Mouse (Mus musculus) CH12.LX (cell line): ENCODE results near the gene Rtbdn. TPM values are rescaled to one million over a fixed set of nuclear protein-coding genes. Genes with fewer than 3 reads are reported as not detected.

Source experiments
- DNase-seq: peaks from one replicate; pipeline ENCODE4 v3.0.0-alpha.2; 2013; ENCODE audit errors: extremely low read depth
- H3K27ac ChIP-seq: 2 replicates; pipeline ENCODE4 v1.5.1; 2012; ENCODE audit warnings: low read depth, mild to moderate bottlenecking, control low read depth, moderate library complexity; ENCODE audit not compliant: insufficient read depth
- H3K27me3 ChIP-seq: replicated peaks from 2 replicates; pipeline ENCODE3; 2012; ENCODE audit warnings: inconsistent platforms
- H3K36me3 ChIP-seq, 2 experiments: replicated peaks in 1 of 2; 2 replicates each; pipeline versions ENCODE3 to v1.6.1; 2012; ENCODE audit warnings: inconsistent platforms in 1 of 2, low read length in 1 of 2, mild to moderate bottlenecking in 1 of 2, mixed read lengths in 1 of 2, moderate library complexity in 1 of 2; ENCODE audit not compliant: control insufficient read depth in 1 of 2, insufficient read depth in 1 of 2
- H3K4me1 ChIP-seq, 2 experiments: 2 replicates each; pipeline ENCODE4 v1.6.1; 2012; ENCODE audit warnings: inconsistent platforms in 1 of 2, moderate library complexity in 1 of 2; ENCODE audit not compliant: insufficient read depth in 2 of 2, control insufficient read depth in 1 of 2
- H3K4me2 ChIP-seq: 2 replicates; pipeline ENCODE4 v1.6.1; 2012; ENCODE audit warnings: low read depth, mild to moderate bottlenecking, control low read depth; ENCODE audit not compliant: poor library complexity, insufficient read depth, severe bottlenecking
- H3K4me3 ChIP-seq, 3 experiments: fragments of 150-350 bp in 1 of 3; sonication (generic) in 1 of 3; replicated peaks in 1 of 3; 2 replicates each; pipeline versions ENCODE3 to v1.5.1; 2011 to 2012; ENCODE audit warnings: low read depth in 2 of 3, low read length in 2 of 3, mild to moderate bottlenecking in 2 of 3, moderate library complexity in 2 of 3, control low read depth in 1 of 3, improper control_type of control experiment in 1 of 3, inconsistent platforms in 1 of 3, mixed read lengths in 1 of 3; ENCODE audit not compliant: poor library complexity in 1 of 3
- H3K79me2 ChIP-seq: replicated peaks from 2 replicates; pipeline ENCODE4 v1.6.1; 2012; ENCODE audit warnings: mild to moderate bottlenecking, moderate library complexity; ENCODE audit not compliant: control insufficient read depth, poor library complexity, insufficient read depth, severe bottlenecking; ENCODE audit errors: extremely low read depth
- H3K9ac ChIP-seq: 2 replicates; pipeline ENCODE4 v1.6.1; 2012; ENCODE audit warnings: low read depth, mild to moderate bottlenecking, control low read depth, moderate library complexity; ENCODE audit not compliant: insufficient read depth
- H3K9me3 ChIP-seq: replicated peaks from 2 replicates; pipeline ENCODE3; 2012; ENCODE audit warnings: low read length, inconsistent platforms, mixed read lengths
- CHD1 ChIP-seq: IDR thresholded peaks from 2 replicates; pipeline ENCODE4 v1.6.1; 2012; ENCODE audit warnings: low read depth, low read length, improper control_type of control experiment, inconsistent platforms
- CHD2 ChIP-seq: IDR thresholded peaks from 2 replicates; pipeline ENCODE4 v1.6.1; 2011; ENCODE audit warnings: low read length, improper control_type of control experiment
- EP300 ChIP-seq: IDR thresholded peaks from 2 replicates; pipeline ENCODE4 v1.6.1; 2011; ENCODE audit warnings: low read length, improper control_type of control experiment
- MAX ChIP-seq: IDR thresholded peaks from 2 replicates; pipeline ENCODE4 v1.6.1; 2011; ENCODE audit warnings: low read length, improper control_type of control experiment
- MYC ChIP-seq: IDR thresholded peaks from 2 replicates; pipeline ENCODE4 v1.6.1; 2011; ENCODE audit warnings: low read depth, mild to moderate bottlenecking, improper control_type of control experiment, low read length
- PAX5 ChIP-seq: IDR thresholded peaks from 2 replicates; pipeline ENCODE4 v1.6.1; 2012; ENCODE audit warnings: low read length, inconsistent platforms, mixed read lengths
- POLR2AphosphoS2 ChIP-seq: IDR thresholded peaks from 2 replicates; pipeline ENCODE4 v1.6.1; 2011; ENCODE audit warnings: low read depth, low read length, improper control_type of control experiment
- UBTF ChIP-seq: IDR thresholded peaks from 2 replicates; pipeline ENCODE4 v1.6.1; 2012; ENCODE audit warnings: low read depth, mild to moderate bottlenecking, inconsistent platforms, low read length, improper control_type of control experiment, moderate library complexity
- ZKSCAN1 ChIP-seq: IDR thresholded peaks from 2 replicates; pipeline ENCODE4 v1.6.1; 2012; ENCODE audit warnings: low read depth, inconsistent platforms, low read length, improper control_type of control experiment, borderline replicate concordance
- ZMIZ1 ChIP-seq: IDR thresholded peaks from 2 replicates; pipeline ENCODE4 v1.6.1; 2012; ENCODE audit warnings: low read depth, mild to moderate bottlenecking, inconsistent platforms, low read length, improper control_type of control experiment
- ZNF384 ChIP-seq: IDR thresholded peaks from 2 replicates; pipeline ENCODE4 v1.6.1; 2012; ENCODE audit warnings: low read depth, low read length, improper control_type of control experiment, inconsistent platforms
- dilution Hi-C: fragments of 300-500 bp; cut with MboI; formaldehyde crosslinking; loops from 2 replicates; pipeline ENCODE4 v1.14.3; 2020; ENCODE audit warnings: low sequenced_read_pairs; ENCODE audit not compliant: extremely low pct_unique_long_range_greater_than_20kb, extremely low pct_ligation_motif_present
- in situ Hi-C: fragments of 300-500 bp; cut with MboI; formaldehyde crosslinking; loops from 3 replicates; pipeline ENCODE4 v1.14.3; 2019; ENCODE audit warnings: low sequenced_read_pairs, low pct_ligation_motif_present, low pct_unique_long_range_greater_than_20kb, mixed read lengths
- polyA plus RNA-seq: library from polyadenylated mRNA; unstranded; fragments of >175 nt; gene quantifications from 2 replicates; pipeline ENCODE4 v1.2.1, GENCODE M21; 2012; ENCODE audit warnings: low read depth; ENCODE audit not compliant: insufficient read length
- total RNA-seq, 2 experiments: library from RNA; depleted of rRNA; stranded (reverse); fragments of 300-350 nt in 1 of 2; fragments of >200 nt in 1 of 2; gene quantifications; 2 replicates each; pipeline ENCODE4 v1.2.3; 2012 to 2014

Gene Rtbdn
- total and polyA plus RNA-seq, 3 experiments = 0.21 to 1.8 TPM; not detected in 1

GRCm38 (mm10) chr8:84985684-84986378 lies 39.0 kb downstream of the Rtbdn start (continued):
- TF ChIP-seq ZMIZ1 (peak; percentile 59; the same call in 1 of the 2 replicates), MAX (peak; percentile 98), CHD2 (peak; percentile 78), UBTF (peak; percentile 55; the same call in 1 of the 2 replicates), CHD1 (no peak; the same call in 1 of the 2 replicates), POLR2AphosphoS2 (no peak; the same call in 1 of the 2 replicates), EP300 (peak; percentile 77)

GRCm38 (mm10) chr8:84986379-84986945 lies 39.7 kb downstream of the Rtbdn start:
- dilution Hi-C loops = no loop called here
- Histone ChIP-seq H3K4me1 (peaks cover 51 to 66% of the 10 kb centered on the region in 2 experiments), H3K27ac (peak overlapping the region; percentile 94), H3K4me2 (peak overlapping the region; percentile 53), H3K79me2 (no peaks in the 10 kb centered on the region), H3K27me3 (no peaks in the 10 kb centered on the region), H3K36me3 (no peaks in the 10 kb centered on the region), H3K9me3 (no peaks in the 10 kb centered on the region), H3K9ac (peak overlapping the region; percentile 34), H3K4me3 (peak overlapping the region; percentile 12 to 56 (median 54))
- TF ChIP-seq PAX5 = no peak
- TF ChIP-seq MYC = 0 out of 2 replicates have a peak, but pooled peaks have one; percentile 15
- no peak for DNase-seq
- in situ Hi-C loops = no loop called here

- Histone ChIP-seq H3K36me3 (peaks cover 0 to 3% of the 10 kb centered on the region in 2 experiments), H3K27ac (peak overlapping the region; percentile 22; the same call in 1 of the 2 replicates), H3K4me2 (0 out of 2 replicates have a peak overlapping the region, but pooled peaks have one; percentile 53), H3K9ac (peak overlapping the region; percentile 34; the same call in 1 of the 2 replicates), H3K27me3 (no peaks in the 10 kb centered on the region), H3K4me3 (no peak overlapping the region)
- TF ChIP-seq ZNF384 = peak; percentile 59
- no peak for TF ChIP-seq ZKSCAN1
- TF ChIP-seq, all 38 proteins: peak for 1
- DNase-seq = no peak
- Histone ChIP-seq H3K9me3 (no peaks in the 10 kb centered on the region), H3K79me2 (no peaks in the 10 kb centered on the region), H3K4me1 (peaks cover 43 to 57% of the 10 kb centered on the region in 2 experiments)
- dilution Hi-C loops (no loop called here), in situ Hi-C loops (no loop called here)
Observed at GRCm38 (mm10) chr8:84987388-84987787, 40.6 kb downstream of the Rtbdn start.
